Comparison of ENCODE assay signal across 8 mouse cellular contexts in the genomic region with DNA sequence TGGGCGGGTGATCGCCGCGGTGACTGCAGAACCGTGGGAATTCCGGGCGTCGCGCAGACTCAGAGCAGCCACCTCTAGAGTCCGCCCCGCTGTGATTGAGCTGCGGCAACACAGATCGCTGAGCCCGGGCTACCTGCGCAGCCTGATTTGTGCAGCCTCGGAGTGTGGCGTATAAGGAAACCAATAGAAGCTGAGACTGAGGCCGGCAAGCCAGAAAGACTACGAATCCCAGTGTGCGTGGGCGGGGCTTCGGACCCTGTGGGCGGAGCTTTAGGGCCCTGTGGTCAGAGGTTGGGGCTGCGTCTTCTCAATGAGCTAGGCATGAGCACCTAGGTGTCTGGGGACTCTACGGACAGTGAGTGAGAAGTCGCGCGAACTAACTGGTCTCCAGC. TPM values are rescaled to one million over a fixed set of nuclear protein-coding genes. Genes with fewer than 3 reads are reported as not detected.
A peak's percentile ranks its signal among the peaks of the same experiment; 100 is the strongest.
DNase-seq lines count a peak whose midpoint lies in the region; ATAC-seq lines count a peak whose summit lies in the region.

A gene (minus strand): TSS at position 182 of the 392 bp plus-strand sequence.

- peak within 1 kb of the TSS; percentile 60 for H3K4me3 ChIP-seq in hindbrain, embryonic 15.5 days

- H3K9me3 ChIP-seq in hindbrain, embryonic 15.5 days, result no peaks in the 10 kb centered on the region

- ATAC-seq in hindbrain, embryonic 15.5 days (ENCODE audit: low FRiP score, low read depth), result peak; percentile 100

- H3K27ac ChIP-seq in hindbrain, embryonic 15.5 days (replicated peaks), result peak within 1 kb of the TSS; percentile 83

- no peaks in the 10 kb centered on the region for H3K36me3 ChIP-seq in hindbrain, embryonic 15.5 days

- H3K9ac ChIP-seq in hindbrain, embryonic 15.5 days, result peak within 1 kb of the TSS; percentile 71

- no peaks in the 10 kb centered on the region for H3K27me3 ChIP-seq in hindbrain, embryonic 15.5 days

- under 1% methylated on average over 28 of the region's 28 CpGs for whole genome bisulfite sequencing in hindbrain, embryonic 15.5 days

- peak; percentile 99 for DNase-seq in R1 (ENCODE audit: low read depth, low spot score)
- DNase-seq in cerebellum, postnatal 25 days, result peak; percentile 100
- DNase-seq in frontal cortex, postnatal 36 days (ENCODE audit: low spot score in 2 of 2), result peak; percentile 99
- peak; percentile 99 for DNase-seq in left cerebral cortex, adult 11 months (ENCODE audit: low spot score)
- DNase-seq in lung, postnatal 4 days, result peak; percentile 98 to 99
- DNase-seq in retina, postnatal 7 days (ENCODE audit: low read depth, low spot score), result peak; percentile 95
- peak; percentile 86 for DNase-seq in urinary bladder, adult 2 months (ENCODE audit: low spot score)

- H3K4me2 ChIP-seq in hindbrain, embryonic 15.5 days, result peak within 1 kb of the TSS; percentile 59

- H3K4me1 ChIP-seq in hindbrain, embryonic 15.5 days (replicated peaks), result peaks cover 24% of the 10 kb centered on the region

RNA-seq across cellular contexts. Expression of the gene that starts here (rescaled TPM):
- 104 and 109 TPM in 2 replicates for polyA plus RNA-seq in hindbrain, embryonic 15.5 days (2015; fragmentation: Nextera tagmentation; extraction: Ambion mirVana)
- 73.4 and 84.0 TPM in 2 replicates for polyA plus RNA-seq in urinary bladder, adult 2 months (2012; rRNA removed)

Comparison
In these comparisons a context has a peak if more than half of its experiments do, and no peak if none do; other contexts are left out.
1. Peak in every context shown above with its lines: DNase-seq, ATAC-seq, H3K4me3 ChIP-seq and H3K27ac ChIP-seq.